Mouse (Mus musculus) B cell, adult 2 months (primary cell): Measurements from ENCODE around the gene Oca2.

ENCODE experiments used
- DNase-seq, 2 experiments: peaks; one replicate each; pipeline ENCODE4 v3.0.0; 2022

The Oca2 gene

DNA sequence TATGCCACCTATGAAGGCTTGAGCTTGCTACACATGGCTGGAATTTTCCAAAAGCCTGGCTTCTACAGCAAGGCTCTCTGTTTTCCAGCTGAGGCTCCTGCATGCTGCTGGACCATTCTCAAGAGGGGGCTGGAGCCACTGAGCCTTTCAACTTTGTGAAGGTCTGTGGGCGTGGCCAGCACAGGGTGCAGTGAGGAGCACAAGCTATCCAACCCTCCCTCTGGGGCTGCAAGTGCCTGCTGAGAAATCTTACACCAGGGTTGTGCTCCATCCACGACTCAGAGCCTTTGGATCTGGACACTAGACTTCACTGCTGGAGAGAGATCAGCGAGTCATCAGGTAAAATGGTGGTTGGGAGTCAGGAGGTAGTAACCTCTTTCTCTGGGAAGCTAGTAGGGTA is at the start of gene Oca2:
TSS of gene Oca2 (plus strand) at position 218 of the 400 bp plus-strand sequence.
- DNase-seq: no peak

DNA sequence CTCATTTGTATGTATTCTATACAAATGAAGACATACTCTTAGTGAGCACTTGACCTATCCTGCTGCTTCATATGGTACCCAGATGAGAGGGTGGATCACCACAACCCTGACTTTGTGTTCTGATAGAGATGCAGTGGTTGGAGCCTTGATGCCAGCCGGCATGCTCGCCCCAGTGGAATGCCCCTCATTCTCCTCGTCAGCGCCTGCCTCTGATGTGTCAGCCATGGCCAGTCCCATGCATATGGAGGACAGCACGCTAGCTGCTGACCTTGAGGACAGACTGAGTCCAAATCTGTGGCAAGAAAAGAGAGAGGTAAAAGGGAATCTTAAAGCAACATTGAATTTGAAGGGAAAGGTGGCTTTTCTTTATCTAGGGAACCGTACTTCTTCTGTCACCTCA is 48.5 kb upstream of the Oca2 start:
- DNase-seq: no peak

DNA sequence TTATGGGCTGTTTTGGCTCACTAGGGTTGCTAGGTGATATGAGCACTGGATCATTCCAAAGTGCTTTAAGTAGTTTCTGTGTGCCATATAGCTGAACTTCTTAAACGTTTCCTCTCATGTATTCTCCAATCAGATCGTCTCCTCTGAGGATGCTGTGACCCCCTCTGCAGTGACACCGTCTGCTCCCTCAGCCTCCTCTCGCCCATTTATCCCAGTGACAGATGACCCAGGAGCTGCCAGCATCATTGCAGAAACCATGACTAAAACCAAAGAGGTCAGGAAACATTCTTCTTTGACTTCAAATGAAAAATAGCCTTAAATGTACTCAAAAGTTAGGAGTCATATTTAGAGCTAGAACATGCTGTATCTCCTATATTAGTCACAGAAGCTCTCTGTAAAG is 47.9 kb upstream of the Oca2 start:
- DNase-seq: no peak

DNA sequence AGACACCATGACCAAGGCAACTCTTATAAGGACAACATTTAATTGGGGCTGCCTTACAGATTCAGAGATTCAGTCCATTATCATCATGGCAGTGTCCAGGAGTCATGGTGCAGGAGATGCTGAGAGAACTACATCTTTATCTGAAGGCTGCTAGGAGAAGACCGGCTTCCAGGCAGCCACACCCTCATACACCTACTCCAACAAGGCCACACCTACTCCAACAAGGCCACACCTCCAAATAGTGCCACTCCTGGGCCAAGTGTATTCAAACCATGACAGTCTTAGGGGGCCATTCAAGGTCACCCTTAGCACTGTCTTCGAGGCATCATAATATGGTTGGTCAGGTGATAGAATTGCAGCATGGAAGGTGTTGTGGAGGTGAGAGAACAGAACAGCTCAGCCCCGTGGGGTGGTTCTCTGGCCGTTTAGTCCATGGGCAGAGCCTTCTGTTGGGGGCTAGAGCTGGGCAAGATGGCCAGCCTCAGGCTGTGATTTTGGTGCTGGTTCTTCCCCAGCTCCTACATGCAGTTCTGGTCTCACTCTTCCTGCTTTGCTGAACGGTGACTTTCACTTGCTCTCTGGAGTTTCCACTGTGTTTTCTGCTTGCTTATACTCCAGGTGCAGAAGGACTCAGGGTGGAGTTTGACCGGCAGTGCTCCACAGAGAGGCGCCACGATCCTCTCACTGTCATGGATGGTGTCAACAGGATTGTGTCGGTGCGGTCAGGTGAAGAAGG is 37.9 kb upstream of the Oca2 start:
- DNase-seq: no peak

DNA sequence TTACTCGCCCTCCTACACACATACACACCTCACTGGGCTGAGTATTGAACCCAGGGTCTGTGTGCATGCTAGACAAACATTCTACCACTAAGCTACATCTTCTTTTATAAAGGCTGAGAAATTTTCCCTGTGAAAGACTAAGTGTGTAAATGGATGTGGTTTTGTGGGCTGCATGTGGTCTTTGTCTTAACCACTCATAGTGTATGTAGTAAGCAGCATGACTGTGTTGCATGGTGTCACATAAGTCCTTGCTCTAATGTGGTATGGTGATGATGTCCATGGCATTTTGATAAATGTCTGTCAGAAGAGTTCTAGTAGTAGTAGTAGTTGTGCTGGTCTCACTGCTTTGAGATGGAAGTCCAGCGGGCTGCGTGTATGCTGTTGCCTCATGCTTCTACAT is 36.7 kb upstream of the Oca2 start:
- DNase-seq: no peak

DNA sequence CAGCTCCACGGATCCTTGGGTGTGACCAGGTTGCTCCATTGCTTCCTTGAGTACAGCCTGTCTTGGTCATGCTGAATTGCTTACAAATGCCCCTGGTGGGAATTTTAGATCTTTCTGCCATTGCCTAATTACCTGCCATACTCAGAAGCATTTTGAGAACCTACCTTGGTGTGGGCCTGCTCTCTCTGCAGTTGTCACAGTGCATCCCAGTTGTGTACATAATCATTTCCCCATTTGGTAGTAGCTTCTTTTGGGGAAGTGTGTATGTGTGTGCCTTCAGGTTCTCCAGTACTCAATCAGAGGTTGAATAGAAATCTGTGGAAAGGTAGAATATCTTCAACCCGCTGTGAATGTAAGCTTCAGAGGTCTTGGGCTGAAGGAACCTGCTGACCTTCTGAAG is 36.3 kb upstream of the Oca2 start:
- no peak for DNase-seq

DNA sequence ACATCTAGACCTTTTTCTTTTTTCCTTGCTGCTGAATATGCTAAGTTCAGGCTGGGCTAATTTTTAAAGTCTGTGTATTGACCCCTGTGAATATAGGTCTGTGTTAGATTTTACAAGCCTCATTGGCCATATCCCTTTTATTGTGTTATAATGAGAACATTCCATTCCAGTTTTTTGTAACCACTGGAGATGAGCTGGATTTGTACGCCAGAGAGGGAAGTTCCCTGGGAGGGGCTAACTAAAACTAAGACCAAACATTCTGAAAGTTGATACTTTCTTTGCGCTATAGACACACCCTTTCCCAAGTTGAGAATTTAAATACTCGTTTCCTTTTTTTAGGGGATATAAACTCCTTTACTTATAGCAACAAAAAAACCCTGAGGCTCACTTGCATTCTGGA is 34.7 kb upstream of the Oca2 start:
- DNase-seq: no peak

DNA sequence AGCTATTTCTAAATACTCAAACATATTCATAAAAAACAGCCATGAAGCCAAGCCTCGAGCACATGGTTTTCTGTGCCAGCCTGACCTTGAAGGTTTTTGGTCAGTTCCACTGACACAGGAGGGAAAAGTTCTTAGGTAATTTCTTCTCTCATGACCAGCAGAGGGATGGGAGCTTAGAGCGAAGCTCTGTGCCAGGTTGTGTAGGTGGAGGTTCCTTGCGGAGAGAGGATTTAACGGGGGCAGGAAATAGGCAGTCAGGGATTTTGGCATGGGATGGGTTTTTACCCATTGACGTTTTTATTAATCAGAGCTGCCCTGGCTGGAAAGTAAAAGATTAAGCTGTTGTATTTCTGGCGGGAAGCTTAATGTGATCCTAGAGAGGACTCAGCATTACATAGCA is 18.7 kb upstream of the Oca2 start:
- DNase-seq: no peak

DNA sequence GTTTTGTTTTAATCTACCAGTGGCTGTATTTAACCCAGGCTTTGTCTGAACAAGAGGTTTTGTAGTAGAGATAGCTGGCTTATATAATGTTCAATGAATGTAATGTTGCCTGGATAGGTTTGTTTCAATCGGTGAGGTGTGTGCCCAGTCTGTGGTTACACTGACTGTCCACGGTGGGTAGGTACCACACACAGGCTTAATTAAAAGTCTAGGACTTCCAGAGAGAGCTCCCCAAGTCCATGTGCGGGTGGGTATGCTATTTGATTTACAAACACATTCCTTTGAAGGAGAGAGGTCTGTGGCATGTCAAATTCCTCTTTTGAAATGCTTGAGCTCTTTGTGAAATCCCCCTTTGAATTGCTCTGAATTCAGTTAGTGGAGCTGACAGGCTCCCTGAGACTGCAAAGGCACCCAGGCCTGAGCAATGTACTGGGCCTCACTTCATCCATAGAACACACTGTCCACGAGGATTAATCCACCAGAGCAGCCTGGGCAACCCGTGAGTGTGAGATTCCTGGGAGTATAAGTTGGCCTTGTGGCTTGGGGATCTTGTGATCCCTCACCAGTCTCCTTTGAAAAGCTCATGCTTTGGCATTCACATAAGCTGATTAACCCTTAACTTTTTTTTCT is 3.7 kb upstream of the Oca2 start:
- DNase-seq: no peak

DNA sequence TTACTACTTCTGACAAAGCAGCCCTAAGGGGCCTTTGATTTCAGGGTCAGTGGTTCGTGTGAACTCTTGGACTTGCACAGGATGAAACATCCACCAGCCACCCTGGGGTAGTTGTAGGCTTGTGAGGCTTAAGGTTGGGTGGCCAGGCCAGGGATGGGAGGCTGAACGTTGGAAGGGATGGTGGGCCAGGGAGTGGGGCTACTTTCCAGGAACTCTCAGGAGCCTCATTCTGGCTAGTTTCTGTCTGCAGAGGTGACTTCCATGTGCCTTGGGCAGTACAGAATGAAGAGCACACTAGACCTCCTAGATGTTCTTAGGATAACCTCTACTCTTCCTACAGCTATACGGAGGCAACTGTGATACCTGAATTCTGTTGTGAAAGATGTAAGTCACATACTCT is 2.9 kb upstream of the Oca2 start:
- DNase-seq: no peak

DNA sequence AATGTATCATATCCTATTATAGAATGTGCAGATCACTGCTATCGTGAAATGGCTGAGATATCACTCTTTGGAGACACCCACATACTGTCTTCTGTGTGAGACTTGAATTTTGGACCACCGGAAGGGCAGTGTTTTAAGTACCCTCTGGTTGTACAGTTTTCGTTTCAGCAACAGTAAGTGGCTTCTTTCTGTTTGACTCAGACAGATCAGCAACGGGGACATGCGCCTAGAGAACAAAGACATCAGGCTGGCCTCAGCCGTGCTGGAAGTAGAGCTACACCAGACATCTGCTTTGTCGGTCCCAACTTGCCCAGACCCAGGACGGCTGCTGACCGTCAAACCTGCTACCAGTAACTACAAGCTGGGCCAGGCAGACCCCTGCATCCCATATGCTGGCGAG is 15.0 kb downstream of the Oca2 start:
- DNase-seq: no peak

DNA sequence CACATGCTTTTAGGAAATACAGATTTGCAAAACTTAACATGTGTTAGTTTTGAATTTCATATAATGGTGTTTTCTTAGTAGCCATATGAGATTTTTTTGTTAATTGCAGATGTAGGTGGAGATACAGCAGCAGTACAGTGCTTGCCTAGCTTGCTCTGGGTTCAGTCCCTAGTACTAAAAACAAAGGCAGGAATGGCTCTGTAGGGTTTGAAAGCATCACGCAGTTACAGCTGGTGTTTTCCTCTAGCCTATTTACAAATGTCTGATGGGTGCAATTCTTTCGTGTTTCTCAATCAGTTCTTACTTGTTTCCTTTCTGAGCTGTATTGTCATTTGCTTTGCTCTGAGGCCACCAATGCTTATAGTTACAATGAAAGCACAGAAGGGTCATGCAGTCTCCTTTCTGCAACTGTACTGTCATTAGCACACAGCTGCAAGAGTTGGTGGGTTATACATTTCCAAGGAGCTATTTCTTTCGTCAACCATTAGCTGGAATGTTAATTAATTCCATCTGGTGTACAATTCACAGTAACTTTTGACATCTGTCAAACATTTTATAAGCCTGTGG is 18.4 kb downstream of the Oca2 start:
- DNase-seq: no peak

DNA sequence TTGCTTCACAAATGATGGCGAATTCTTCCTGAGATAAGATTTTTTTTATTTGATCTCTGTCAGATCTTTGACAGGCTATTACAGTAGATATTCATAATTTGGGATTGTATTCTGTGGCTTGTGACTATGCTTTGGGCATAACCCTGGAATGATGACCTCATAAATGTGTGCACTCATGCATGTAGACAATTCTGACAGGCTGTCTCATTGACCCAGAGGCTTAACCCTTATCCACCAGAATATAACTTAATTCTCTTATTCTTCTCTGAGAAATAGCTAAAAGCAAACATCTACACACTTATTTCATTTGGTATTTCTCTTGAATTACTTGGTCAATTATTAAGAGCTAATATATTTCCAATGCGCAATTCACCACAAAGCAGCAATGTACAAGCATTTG is 37.9 kb downstream of the Oca2 start:
- DNase-seq: no peak

DNA sequence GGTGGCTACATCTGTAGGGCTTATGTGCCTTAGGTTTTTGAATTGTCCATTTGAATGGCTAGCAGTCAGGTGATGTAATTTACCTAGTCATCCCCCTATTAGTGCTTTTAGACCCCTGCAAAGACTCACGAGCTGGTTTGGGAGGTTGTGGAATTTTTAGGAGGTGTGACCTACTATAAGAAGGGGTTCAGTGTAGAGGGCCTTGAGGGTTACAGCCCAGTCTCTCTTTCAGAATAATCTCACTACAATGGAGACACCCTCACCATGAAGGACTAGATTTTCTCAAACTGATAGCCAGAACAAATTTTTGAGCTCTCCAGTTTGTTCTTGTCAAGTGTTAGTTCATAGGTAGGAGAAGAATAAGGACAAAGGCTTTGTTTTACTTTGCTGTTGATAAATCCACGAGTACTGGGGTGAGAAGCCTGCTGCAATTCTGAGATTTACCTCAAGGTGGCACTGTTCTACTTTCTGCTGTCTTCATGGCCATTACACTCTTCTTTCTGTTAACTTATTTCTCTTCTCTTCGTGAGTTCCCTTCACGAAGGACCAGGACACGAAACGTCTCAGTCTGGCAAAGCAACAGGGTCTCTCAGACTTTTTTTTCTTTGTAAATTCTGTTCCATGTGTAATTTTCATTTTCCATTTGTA is 52.0 kb downstream of the Oca2 start:
- peak; percentile 2 to 4 for DNase-seq

DNA sequence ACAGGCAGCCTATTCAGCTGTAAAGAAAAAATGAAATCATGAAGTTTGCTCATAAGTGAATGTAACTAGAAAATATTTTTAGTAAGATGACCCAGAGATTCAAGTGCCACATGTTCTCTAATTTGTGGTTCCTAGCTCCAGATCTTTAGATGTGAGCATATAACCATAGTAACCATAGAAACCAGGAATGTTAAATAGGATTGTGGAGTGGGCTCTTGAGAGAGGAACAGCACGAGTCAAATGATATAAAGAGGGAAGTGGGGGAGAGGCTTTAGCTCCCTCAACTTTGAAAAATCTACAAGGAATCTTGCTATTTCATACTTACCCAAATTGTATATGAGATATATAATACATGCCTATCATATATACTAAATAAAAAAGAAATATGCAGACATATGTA is 64.8 kb downstream of the Oca2 start:
- no peak for DNase-seq

DNA sequence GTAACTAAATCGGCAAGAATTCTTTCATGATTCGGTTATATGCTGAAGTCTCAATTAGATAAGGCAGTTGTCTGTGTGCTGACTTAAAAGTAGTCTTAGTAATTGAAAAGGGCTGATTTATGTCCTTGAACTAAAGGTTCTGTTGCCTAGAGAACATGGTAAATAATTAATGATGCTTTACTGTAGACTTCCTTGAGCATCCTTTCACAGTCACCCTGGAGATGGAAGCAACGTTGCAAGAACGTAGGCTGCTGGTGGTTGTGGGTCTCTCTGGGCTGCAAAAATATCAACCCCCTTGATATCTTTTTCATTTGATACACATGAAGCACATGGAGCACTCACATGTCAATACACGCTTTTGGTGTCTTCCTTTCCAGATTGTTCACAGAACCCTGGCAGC is 74.8 kb downstream of the Oca2 start:
- DNase-seq: no peak

DNA sequence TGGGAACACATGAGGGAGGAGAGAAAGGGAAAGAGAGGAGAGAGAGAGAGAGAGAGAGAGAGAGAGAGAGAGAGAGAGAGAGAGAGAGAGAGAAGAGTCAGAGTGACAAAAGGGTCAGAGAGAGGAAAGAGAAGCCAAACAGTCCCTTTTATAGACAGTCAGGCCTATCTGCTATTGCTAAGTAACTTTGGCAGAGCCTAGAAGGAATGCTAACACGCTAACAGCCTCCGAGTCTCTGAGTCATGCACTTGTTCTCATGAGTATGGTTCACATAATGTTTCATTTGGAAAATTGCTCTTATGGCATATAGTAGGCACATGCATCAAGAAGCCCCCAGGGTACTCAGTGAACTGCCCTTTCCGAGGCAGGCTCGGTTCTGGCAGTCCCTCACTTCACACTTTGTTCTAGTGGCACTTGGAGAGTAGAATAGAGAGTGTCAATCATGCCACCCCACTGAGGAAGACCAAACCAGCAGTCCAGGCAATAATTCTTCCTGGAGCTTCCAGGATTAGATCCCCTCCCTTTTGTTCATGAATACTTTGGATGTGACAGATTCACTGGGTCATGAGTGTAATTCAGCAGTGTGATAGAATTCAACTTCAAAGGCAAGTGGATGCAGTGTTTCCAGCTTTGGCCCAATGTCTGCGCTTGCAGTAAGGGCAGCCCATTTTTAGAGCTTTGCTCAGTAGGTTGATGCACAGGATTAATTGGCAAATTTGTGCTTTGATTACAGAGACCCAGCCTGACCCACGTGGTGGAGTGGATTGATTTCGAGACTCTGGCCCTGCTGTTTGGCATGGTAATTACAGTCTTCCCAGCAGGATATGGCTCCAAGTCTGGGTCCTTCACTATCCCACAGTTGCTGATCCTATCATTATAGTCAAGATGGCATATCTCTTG is 76.3 kb downstream of the Oca2 start:
- DNase-seq: no peak

DNA sequence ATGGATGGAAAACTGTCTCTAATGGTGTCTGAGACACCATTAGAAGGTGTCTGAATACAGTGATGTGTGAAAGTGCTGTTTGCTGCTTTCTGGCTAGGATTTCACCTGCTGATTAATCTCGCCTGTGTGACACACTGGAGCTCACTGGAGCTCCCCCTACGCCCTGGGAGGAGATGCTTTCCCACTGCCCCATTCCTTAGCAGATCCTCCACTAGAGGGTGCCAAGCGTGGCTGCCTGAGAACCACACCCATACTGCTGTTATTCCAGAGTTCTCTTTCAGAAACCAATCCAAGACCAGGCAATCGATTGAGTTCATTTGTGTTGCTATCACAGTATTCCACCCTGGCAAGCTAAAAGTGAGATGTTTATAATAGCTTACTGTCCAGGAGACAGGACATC is 88.2 kb downstream of the Oca2 start:
- DNase-seq: no peak

DNA sequence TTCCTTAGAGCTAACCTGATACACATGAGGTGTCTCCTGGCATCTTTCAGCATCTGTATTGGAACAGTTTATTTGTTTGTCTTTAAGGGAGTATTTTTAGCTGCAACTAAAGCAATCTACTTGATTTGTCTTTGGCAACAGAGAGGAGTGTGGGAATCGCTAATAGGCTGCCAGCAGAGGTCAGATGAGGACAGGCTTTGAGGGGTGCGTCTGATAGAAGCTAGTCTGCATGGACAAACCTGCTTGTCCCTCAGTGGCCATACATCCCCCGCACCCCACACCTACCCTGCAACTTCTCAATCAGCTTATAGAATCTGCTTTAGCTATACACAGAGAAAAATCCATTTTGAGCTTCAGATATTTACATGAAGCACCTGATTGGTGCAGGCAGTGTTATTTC is 109.0 kb downstream of the Oca2 start:
- DNase-seq: no peak

DNA sequence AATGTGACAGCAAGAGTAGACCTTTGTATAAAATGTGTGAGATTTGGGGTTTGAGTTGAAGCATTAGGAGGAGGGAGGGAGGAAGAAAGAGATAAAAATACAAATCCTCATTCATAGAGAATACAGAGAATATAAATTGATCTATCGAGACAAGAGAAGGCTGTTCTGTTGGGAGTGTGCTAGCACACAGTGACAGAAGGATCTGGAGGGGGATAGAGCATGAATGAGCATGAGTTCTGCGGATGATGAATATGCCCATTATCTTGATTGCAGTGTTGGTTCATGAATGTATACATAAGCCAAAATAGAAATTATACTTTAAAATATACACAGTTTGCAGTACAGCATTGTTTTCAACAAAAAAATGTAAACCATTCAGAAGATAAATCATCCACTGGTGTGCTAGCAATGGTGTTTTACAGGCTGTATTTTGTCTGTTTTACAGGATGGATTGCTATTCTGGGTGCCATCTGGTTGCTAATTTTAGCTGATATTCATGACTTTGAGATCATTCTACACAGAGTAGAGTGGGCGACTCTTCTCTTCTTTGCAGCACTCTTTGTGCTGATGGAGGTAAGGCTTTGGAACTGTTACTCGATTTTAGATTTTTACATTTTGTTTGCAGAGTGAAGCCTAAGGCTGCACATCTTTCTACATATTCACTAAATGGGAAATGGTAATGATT is 117.2 kb downstream of the Oca2 start:
- no peak for DNase-seq

DNA sequence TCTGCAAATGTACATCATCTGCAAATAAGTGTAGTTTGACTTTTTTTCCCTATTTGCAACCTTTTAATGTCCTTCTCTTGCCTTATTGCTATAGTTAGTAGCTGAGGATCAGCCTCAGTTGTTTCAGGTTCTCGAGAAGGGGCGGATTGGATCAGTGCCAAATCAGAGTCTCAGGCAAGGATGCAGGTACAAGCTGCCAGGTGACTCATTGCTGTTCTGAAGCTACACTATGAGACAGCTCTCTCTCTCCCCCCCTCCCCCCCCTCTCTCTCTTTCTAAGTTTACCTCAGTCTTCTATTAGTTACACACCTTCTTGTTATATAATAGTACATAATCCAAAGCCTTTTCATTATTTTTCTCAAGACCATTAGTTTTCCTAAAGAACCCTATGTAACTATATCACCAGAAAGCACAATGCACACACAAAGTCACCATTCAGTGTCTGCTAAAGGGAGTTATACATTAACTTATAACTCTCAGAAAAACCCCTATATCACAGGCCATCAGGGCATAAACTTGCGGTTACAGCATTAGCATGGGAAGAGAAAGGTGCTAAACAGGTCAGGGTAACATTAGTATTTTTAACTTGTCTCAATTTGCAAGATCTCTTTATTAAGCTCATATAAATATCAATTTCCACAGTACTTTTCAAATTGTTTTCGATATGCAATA is 142.3 kb downstream of the Oca2 start:
- DNase-seq: no peak

DNA sequence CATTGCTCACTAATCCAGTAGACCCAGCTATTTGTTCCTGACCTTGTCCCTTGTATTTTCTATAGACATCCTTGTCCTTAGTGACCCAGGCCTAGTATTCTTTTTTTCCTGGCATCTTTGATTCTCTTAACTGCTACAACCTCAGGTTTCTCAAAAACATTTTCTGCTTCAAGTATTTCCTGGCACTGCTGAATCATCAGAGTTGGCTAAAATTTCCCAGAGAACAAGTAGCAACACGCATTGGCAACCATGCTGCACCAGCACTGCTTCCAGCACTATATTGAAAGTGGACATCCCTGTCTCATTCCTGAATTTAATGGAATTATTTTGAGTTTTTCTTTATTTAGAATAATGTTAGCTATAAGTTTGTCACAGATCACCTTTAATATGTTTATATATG is 143.1 kb downstream of the Oca2 start:
- DNase-seq: no peak
